Mouse (Mus musculus) MEL (cell line): ENCODE data around the gene Hadha. TPM values are rescaled to one million over a fixed set of nuclear protein-coding genes. Genes with fewer than 3 reads are reported as not detected.

ENCODE experiments used
- DNase-seq: peaks from one replicate; pipeline ENCODE4 v3.0.0; 2011; ENCODE audit warnings: low read depth, low spot score
- H3K27ac ChIP-seq: 2 replicates; pipeline ENCODE4 v1.5.1; 2012; ENCODE audit warnings: low read depth, mild to moderate bottlenecking, control low read depth, low read length, moderate library complexity; ENCODE audit not compliant: control insufficient read depth
- H3K27me3 ChIP-seq, 2 experiments: fragments of 150-350 bp in 1 of 2; sonication (generic) in 1 of 2; 2 replicates each; pipeline ENCODE4 v1.6.1; 2012; ENCODE audit warnings: low read length in 2 of 2, mild to moderate bottlenecking in 2 of 2, improper control_type of control experiment in 1 of 2, moderate library complexity in 1 of 2; ENCODE audit not compliant: insufficient read depth in 2 of 2, control insufficient read depth in 1 of 2
- H3K36me3 ChIP-seq, 2 experiments: 2 replicates each; pipeline ENCODE4 v1.6.1; 2012 to 2014; ENCODE audit warnings: low read length in 2 of 2, improper control_type of control experiment in 1 of 2, inconsistent platforms in 1 of 2, mild to moderate bottlenecking in 1 of 2; ENCODE audit not compliant: insufficient read depth in 2 of 2, control insufficient read depth in 1 of 2
- H3K4me1 ChIP-seq, 2 experiments: fragments of 150-350 bp in 1 of 2; sonication (generic) in 1 of 2; 2 replicates each; pipeline ENCODE4 v1.6.1; 2012; ENCODE audit warnings: low read length in 2 of 2, improper control_type of control experiment in 1 of 2, mild to moderate bottlenecking in 1 of 2; ENCODE audit not compliant: insufficient read depth in 2 of 2, control insufficient read depth in 1 of 2
- H3K4me3 ChIP-seq, 2 experiments: fragments of 150-350 bp in 1 of 2; sonication (generic) in 1 of 2; 2 replicates each; pipeline ENCODE4 v1.5.1; 2012; ENCODE audit warnings: low read depth in 2 of 2, low read length in 2 of 2, mild to moderate bottlenecking in 2 of 2, moderate library complexity in 2 of 2, control low read depth in 1 of 2, improper control_type of control experiment in 1 of 2; ENCODE audit not compliant: control insufficient read depth in 1 of 2, insufficient read depth in 1 of 2
- H3K79me2 ChIP-seq: 2 replicates; pipeline ENCODE4 v1.6.1; 2012; ENCODE audit warnings: mild to moderate bottlenecking, low read length, moderate library complexity; ENCODE audit not compliant: control insufficient read depth, poor library complexity, insufficient read depth
- H3K9ac ChIP-seq: 2 replicates; pipeline ENCODE4 v1.6.1; 2012; ENCODE audit warnings: low read depth, mild to moderate bottlenecking, control low read depth, low read length, moderate library complexity; ENCODE audit not compliant: control insufficient read depth, poor library complexity, severe bottlenecking
- H3K9me3 ChIP-seq: fragments of 150-350 bp; sonication (generic); replicated peaks from 2 replicates; pipeline ENCODE4 v1.6.1; 2012; ENCODE audit warnings: mild to moderate bottlenecking, low read length, improper control_type of control experiment, moderate library complexity; ENCODE audit not compliant: insufficient read depth
- CHD1 ChIP-seq: IDR thresholded peaks from 2 replicates; pipeline ENCODE4 v1.6.1; 2012; ENCODE audit warnings: low read depth, mild to moderate bottlenecking, inconsistent platforms, low read length, improper control_type of control experiment
- CHD2 ChIP-seq: IDR thresholded peaks from 2 replicates; pipeline ENCODE4 v1.6.1; 2011; ENCODE audit warnings: low read length, improper control_type of control experiment
- CTCF ChIP-seq, 3 experiments: IDR thresholded peaks in 2 of 3; conservative IDR thresholded peaks in 1 of 3; 2 replicates each; pipeline ENCODE4 v1.5.1; 2011 to 2012; ENCODE audit warnings: low read length in 3 of 3, low read depth in 2 of 3, mild to moderate bottlenecking in 2 of 3, improper control_type of control experiment in 1 of 3, inconsistent platforms in 1 of 3, mixed read lengths in 1 of 3, moderate library complexity in 1 of 3; ENCODE audit not compliant: control insufficient read depth in 1 of 3, insufficient read depth in 1 of 3, poor library complexity in 1 of 3, severe bottlenecking in 1 of 3
- ELF1 ChIP-seq: IDR thresholded peaks from 2 replicates; pipeline ENCODE4 v1.6.1; 2014; ENCODE audit warnings: low read depth, mild to moderate bottlenecking, inconsistent platforms, low read length, improper control_type of control experiment, moderate library complexity
- EP300 ChIP-seq, 2 experiments: IDR thresholded peaks; 2 replicates each; pipeline ENCODE4 v1.6.1; 2011; ENCODE audit warnings: improper control_type of control experiment in 2 of 2, low read length in 2 of 2, low read depth in 1 of 2, mild to moderate bottlenecking in 1 of 2
- ETS1 ChIP-seq: IDR thresholded peaks from 2 replicates; pipeline ENCODE4 v1.6.1; 2012; ENCODE audit warnings: low read depth, mild to moderate bottlenecking, inconsistent platforms, low read length, improper control_type of control experiment, moderate library complexity
- GABPA ChIP-seq: IDR thresholded peaks from 2 replicates; pipeline ENCODE4 v1.6.1; 2012; ENCODE audit warnings: low read depth, mild to moderate bottlenecking, inconsistent platforms, low read length, improper control_type of control experiment, moderate library complexity
- HCFC1 ChIP-seq: IDR thresholded peaks from 2 replicates; pipeline ENCODE4 v1.6.1; 2012; ENCODE audit warnings: low read depth, mild to moderate bottlenecking, inconsistent platforms, low read length, improper control_type of control experiment, moderate library complexity
- JUND ChIP-seq: IDR thresholded peaks from 2 replicates; pipeline ENCODE4 v1.6.1; 2011; ENCODE audit warnings: low read depth, mild to moderate bottlenecking, improper control_type of control experiment, low read length
- KAT2A ChIP-seq: conservative IDR thresholded peaks from 2 replicates; pipeline ENCODE4 v1.6.1; 2012; ENCODE audit warnings: low read depth, low read length, improper control_type of control experiment, inconsistent platforms
- MAFK ChIP-seq: IDR thresholded peaks from 2 replicates; pipeline ENCODE4 v1.6.1; 2011; ENCODE audit warnings: low read depth, mild to moderate bottlenecking, low read length, improper control_type of control experiment, borderline replicate concordance
- MAX ChIP-seq: IDR thresholded peaks from 2 replicates; pipeline ENCODE4 v1.6.1; 2011; ENCODE audit warnings: low read length, improper control_type of control experiment
- MAZ ChIP-seq: IDR thresholded peaks from 2 replicates; pipeline ENCODE4 v1.6.1; 2012; ENCODE audit warnings: low read depth, mild to moderate bottlenecking, inconsistent platforms, low read length, improper control_type of control experiment
- MEF2A ChIP-seq: IDR thresholded peaks from 2 replicates; pipeline ENCODE4 v1.6.1; 2014; ENCODE audit warnings: low read depth, mild to moderate bottlenecking, inconsistent platforms, low read length, improper control_type of control experiment; ENCODE audit not compliant: poor library complexity, insufficient replicate concordance, severe bottlenecking; ENCODE audit errors: extremely low read depth
- MXI1 ChIP-seq: IDR thresholded peaks from 2 replicates; pipeline ENCODE4 v1.6.1; 2011; ENCODE audit warnings: mild to moderate bottlenecking, low read depth, low read length, improper control_type of control experiment
- MYC ChIP-seq: IDR thresholded peaks from 2 replicates; pipeline ENCODE4 v1.6.1; 2011; ENCODE audit warnings: low read depth, mild to moderate bottlenecking, low read length, improper control_type of control experiment, moderate library complexity
- NELFE ChIP-seq: IDR thresholded peaks from 2 replicates; pipeline ENCODE4 v1.6.1; 2011; ENCODE audit warnings: low read depth, low read length, improper control_type of control experiment
- POLR2A ChIP-seq, 2 experiments: IDR thresholded peaks; 2 replicates each; pipeline ENCODE4 v1.6.1; 2011 to 2012; ENCODE audit warnings: low read length in 2 of 2, mild to moderate bottlenecking in 2 of 2, control low read depth in 1 of 2, improper control_type of control experiment in 1 of 2, low read depth in 1 of 2, moderate library complexity in 1 of 2; ENCODE audit not compliant: control insufficient read depth in 1 of 2, insufficient read depth in 1 of 2, poor library complexity in 1 of 2
- POLR2AphosphoS2 ChIP-seq: IDR thresholded peaks from 2 replicates; pipeline ENCODE4 v1.6.1; 2011; ENCODE audit warnings: low read length, improper control_type of control experiment
- POLR2AphosphoS5 ChIP-seq: IDR thresholded peaks from 2 replicates; pipeline ENCODE4 v1.6.1; 2012; ENCODE audit warnings: low read depth, borderline replicate concordance, mild to moderate bottlenecking, inconsistent platforms, low read length, moderate library complexity, mixed read lengths
- RAD21 ChIP-seq: IDR thresholded peaks from 2 replicates; pipeline ENCODE4 v1.6.1; 2011; ENCODE audit warnings: mild to moderate bottlenecking, low read depth, low read length, improper control_type of control experiment
- RCOR1 ChIP-seq: IDR thresholded peaks from 2 replicates; pipeline ENCODE4 v1.6.1; 2012; ENCODE audit warnings: low read depth, mild to moderate bottlenecking, inconsistent platforms, low read length, improper control_type of control experiment
- SIN3A ChIP-seq: IDR thresholded peaks from 2 replicates; pipeline ENCODE4 v1.6.1; 2012; ENCODE audit warnings: low read length, improper control_type of control experiment, inconsistent platforms
- SMC3 ChIP-seq: IDR thresholded peaks from 2 replicates; pipeline ENCODE4 v1.6.1; 2011; ENCODE audit warnings: low read depth, low read length, improper control_type of control experiment
- TAL1 ChIP-seq: IDR thresholded peaks from 2 replicates; pipeline ENCODE4 v1.6.1; 2012; ENCODE audit warnings: mild to moderate bottlenecking, inconsistent platforms, low read length, moderate library complexity, mixed read lengths
- TBP ChIP-seq: IDR thresholded peaks from 2 replicates; pipeline ENCODE4 v1.8.0; 2011; ENCODE audit warnings: low read depth, low read length, improper control_type of control experiment
- TCF12 ChIP-seq: IDR thresholded peaks from 2 replicates; pipeline ENCODE4 v1.6.1; 2014; ENCODE audit warnings: low read depth, mild to moderate bottlenecking, inconsistent platforms, low read length, improper control_type of control experiment, moderate library complexity
- UBTF ChIP-seq: IDR thresholded peaks from 2 replicates; pipeline ENCODE4 v1.6.1; 2012; ENCODE audit warnings: low read depth, mild to moderate bottlenecking, inconsistent platforms, low read length, improper control_type of control experiment, moderate library complexity, borderline replicate concordance; ENCODE audit not compliant: insufficient read depth
- USF1 ChIP-seq: IDR thresholded peaks from 2 replicates; pipeline ENCODE4 v1.6.1; 2014; ENCODE audit warnings: low read depth, mild to moderate bottlenecking, inconsistent platforms, low read length, improper control_type of control experiment, moderate library complexity
- ZC3H11A ChIP-seq: IDR thresholded peaks from 2 replicates; pipeline ENCODE4 v1.6.1; 2012; ENCODE audit warnings: low read depth, mild to moderate bottlenecking, inconsistent platforms, low read length, improper control_type of control experiment
- ZKSCAN1 ChIP-seq: IDR thresholded peaks from 2 replicates; pipeline ENCODE4 v1.6.1; 2012; ENCODE audit warnings: low read depth, mild to moderate bottlenecking, inconsistent platforms, low read length, improper control_type of control experiment, moderate library complexity
- ZMIZ1 ChIP-seq: IDR thresholded peaks from 2 replicates; pipeline ENCODE4 v1.6.1; 2012; ENCODE audit warnings: low read depth, mild to moderate bottlenecking, inconsistent platforms, low read length, improper control_type of control experiment, moderate library complexity
- ZNF384 ChIP-seq: IDR thresholded peaks from 2 replicates; pipeline ENCODE4 v1.6.1; 2012; ENCODE audit warnings: low read depth, mild to moderate bottlenecking, inconsistent platforms, low read length, improper control_type of control experiment
- polyA plus RNA-seq, 2 experiments: library from polyadenylated mRNA; stranded (reverse) in 1 of 2; unstranded in 1 of 2; fragments of >175 nt in 1 of 2; fragments of >200 nt in 1 of 2; gene quantifications; 2 replicates each; pipeline versions ENCODE4 v1.2.1 to v1.2.4; 2012; ENCODE audit warnings: low replicate concordance in 2 of 2, low read depth in 1 of 2; ENCODE audit not compliant: insufficient read length in 2 of 2, insufficient read depth in 1 of 2, missing spikeins in 1 of 2
- total RNA-seq: library from RNA; depleted of rRNA; stranded (reverse); fragments of 300-350 nt; gene quantifications from 2 replicates; pipeline ENCODE4 v1.2.3, GENCODE M21; 2012; rRNA removed

Hadha gene
- total RNA-seq: 120 and 121 TPM in 2 replicates
- 100 to 1,000 TPM; 107 to 271 TPM for polyA plus RNA-seq

GRCm38 (mm10) chr5:30154474-30155394, at the start of gene Hadha, which contains the start of gene Hadhb:
Hadha (minus strand) TSS chr5:30155162.
Hadhb (plus strand) TSS chr5:30155248.
- Histone ChIP-seq H3K9me3 (no peaks in the 10 kb centered on the region), H3K79me2 (peaks cover 50% of the 10 kb centered on the region), H3K27me3 (no peaks in the 10 kb centered on the region), H3K36me3 (peaks cover 0 to 33% of the 10 kb centered on the region in 2 experiments; a peak in 2 of 4 replicates), H3K4me1 (peaks cover 7 to 11% of the 10 kb centered on the region in 2 experiments), H3K4me3 (peak within 1 kb of the TSS; percentile 68 to 88), H3K27ac (peak within 1 kb of the TSS; percentile 91), H3K9ac (peak within 1 kb of the TSS; percentile 92)
- TF ChIP-seq MYC (0 out of 2 replicates have a peak, but pooled peaks have one; percentile 37), NELFE (peak; percentile 89), TBP (peak; percentile 90), JUND (no peak), SIN3A (peak; percentile 88), CTCF (IDR thresholded peaks at IDR 0.05 in 2 of 3, conservative IDR thresholded peaks at IDR 0.05 in 1 of 3; ENCODE audit: control insufficient read depth in 1 of 3, insufficient read depth in 1 of 3, low read depth in 2 of 3, low read length in 3 of 3, poor library complexity in 1 of 3, severe bottlenecking in 1 of 3) (0 out of 6 replicates have a peak, but pooled peaks of 1 of the 3 experiments have one; percentile 16), HCFC1 (peak; percentile 90), POLR2AphosphoS2 (peak; percentile 93), KAT2A (no peak; the same call in 1 of the 2 replicates), USF1 (no peak), POLR2A (IDR thresholded peaks at IDR 0.05; ENCODE audit: control insufficient read depth in 1 of 2, insufficient read depth in 1 of 2, low read depth in 1 of 2, low read length in 2 of 2, poor library complexity in 1 of 2) (peak; percentile 85 to 97), RAD21 (no peak), RCOR1 (no peak), MAZ (peak; percentile 96), ZNF384 (no peak), SMC3 (no peak), ELF1 (peak; percentile 53), ZC3H11A (no peak), ZMIZ1 (peak; percentile 96), GABPA (no peak), CHD1 (no peak), ZKSCAN1 (no peak), MAFK (no peak), UBTF (no peak; the same call in 1 of the 2 replicates), MAX (peak; percentile 100), TAL1 (no peak), MXI1 (peak; percentile 82), CHD2 (no peak), TCF12 (peak; percentile 82), EP300 (IDR thresholded peaks at IDR 0.05; ENCODE audit: low read depth in 1 of 2, low read length in 2 of 2) (no peak), MEF2A (no peak), ETS1 (no peak), POLR2AphosphoS5 (peak; percentile 71; the same call in 1 of the 2 replicates)
- peak; percentile 98 for DNase-seq
